In the genomic region with DNA sequence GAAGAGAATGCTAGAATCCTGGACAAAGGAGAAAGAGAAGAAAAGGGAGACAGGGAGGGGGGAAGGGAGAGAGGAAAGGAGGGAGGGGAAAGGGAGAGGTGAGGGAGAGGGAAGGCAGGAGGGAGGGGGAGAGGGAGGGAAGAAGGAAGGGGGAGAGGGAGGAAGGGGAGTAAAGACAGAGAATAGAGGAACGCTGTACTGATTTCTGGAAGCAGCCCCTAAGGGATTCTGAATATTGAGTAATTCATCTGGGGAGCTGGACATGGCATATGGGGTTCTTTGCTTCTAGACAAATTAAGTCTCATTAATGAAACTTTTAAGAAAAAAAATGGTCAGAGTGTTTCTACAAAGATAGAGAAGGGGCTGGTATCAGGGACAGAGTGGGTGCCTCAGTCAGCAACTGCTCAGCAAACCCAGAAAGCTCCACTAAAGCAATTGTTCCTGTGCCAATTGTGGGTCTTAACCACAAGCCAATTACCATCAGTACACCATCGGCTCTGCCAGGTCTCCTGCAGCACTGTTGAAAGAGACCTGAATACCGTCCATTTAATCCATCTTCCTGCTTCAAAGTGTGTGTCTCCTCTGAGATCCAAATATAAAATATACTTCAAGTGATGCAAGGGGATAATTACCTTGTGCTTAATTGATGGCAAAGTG, we compare ENCODE assay signal across 25 mouse cellular contexts. TPM values are rescaled to one million over a fixed set of nuclear protein-coding genes. Genes with fewer than 3 reads are reported as not detected.
DNase-seq lines count a peak whose midpoint lies in the region; ATAC-seq and TF ChIP-seq lines count a peak whose summit lies in the region.
"Had no signal": no experiment of that assay in that cellular context is flagged by ENCODE, and none has a peak within 500 bp of the region (broad histone marks: within the 10 kb centered on the region; RNA-seq: fewer than 3 reads in every experiment).

No protein-coding gene starts in this region.

- WGBS in forebrain, embryonic 13.5 days: 25% methylated on average over 3 of the region's 3 CpGs
- 72% methylated on average over 3 of the region's 3 CpGs for WGBS in forebrain, embryonic 10.5 days
- WGBS in embryonic facial prominence, embryonic 10.5 days: 72% methylated on average over 3 of the region's 3 CpGs

- H3K9me3 ChIP-seq in forebrain, embryonic 13.5 days (replicated peaks): no peaks in the 10 kb centered on the region
- no peaks in the 10 kb centered on the region for H3K9me3 ChIP-seq in forebrain, embryonic 10.5 days
- H3K9me3 ChIP-seq in embryonic facial prominence, embryonic 10.5 days: no peaks in the 10 kb centered on the region
- H3K9me3 ChIP-seq: embryonic facial prominence, embryonic 13.5 days; G1E; heart, embryonic 10.5 days; hindbrain, embryonic 10.5 days; limb, embryonic 12.5 days; liver, embryonic 12.5 days; midbrain, embryonic 12.5 days had no signal

- TF ChIP-seq CTCF in left cerebral cortex, adult 2 months (IDR thresholded peaks at IDR 0.05): no peak

- H3K9ac ChIP-seq in forebrain, embryonic 13.5 days: no peak overlapping the region
- H3K9ac ChIP-seq: embryonic facial prominence, embryonic 13.5 days; limb, embryonic 12.5 days; liver, embryonic 12.5 days; midbrain, embryonic 12.5 days had no signal

- H3K4me1 ChIP-seq in forebrain, embryonic 13.5 days: no peaks in the 10 kb centered on the region
- H3K4me1 ChIP-seq in forebrain, embryonic 10.5 days: no peaks in the 10 kb centered on the region
- H3K4me1 ChIP-seq in embryonic facial prominence, embryonic 10.5 days: no peaks in the 10 kb centered on the region
- H3K4me1 ChIP-seq: embryonic facial prominence, embryonic 13.5 days; heart, embryonic 10.5 days; hindbrain, embryonic 10.5 days; limb, embryonic 12.5 days; liver, embryonic 12.5 days; midbrain, embryonic 12.5 days had no signal

- peak; percentile 51 for ATAC-seq in forebrain, embryonic 13.5 days
- ATAC-seq in common myeloid progenitor, adult 5-6 weeks (replicated peaks; ENCODE audit: low read depth, poor library complexity, severe bottlenecking): peak; percentile 52; the same call in 1 of the 2 replicates
- ATAC-seq in hematopoietic stem cell, adult 5-6 weeks (replicated peaks in 1 of 2; ENCODE audit: insufficient read depth in 1 of 2, low FRiP score in 2 of 2, low TSS enrichment in 1 of 2, low read depth in 1 of 2, poor library complexity in 2 of 2, severe bottlenecking in 2 of 2): peak; percentile 39 to 80; a peak in 3 of 4 replicates
- ATAC-seq: activated CD4-positive, CD25-positive, alpha-beta regulatory T cell, adult 4 months; inflammation-experienced regulatory T-cells, adult 6 months; liver, embryonic 12.5 days had no signal

- no peak overlapping the region for H3K4me2 ChIP-seq in forebrain, embryonic 13.5 days
- H3K4me2 ChIP-seq: embryonic facial prominence, embryonic 13.5 days; limb, embryonic 12.5 days; liver, embryonic 12.5 days; midbrain, embryonic 12.5 days had no signal

- no peaks in the 10 kb centered on the region for H3K27me3 ChIP-seq in forebrain, embryonic 13.5 days
- H3K27me3 ChIP-seq in forebrain, embryonic 10.5 days (ENCODE audit: poor library complexity, severe bottlenecking): peaks cover 52% of the 10 kb centered on the region
- peaks cover 51% of the 10 kb centered on the region for H3K27me3 ChIP-seq in embryonic facial prominence, embryonic 10.5 days (replicated peaks; ENCODE audit: low read depth, poor library complexity, severe bottlenecking)
- H3K27me3 ChIP-seq: CH12.LX; liver, embryonic 12.5 days had no signal

- intact Hi-C loops in left cerebral cortex, adult 2 months (cut with DNase I): no loop called here

- no peaks in the 10 kb centered on the region for H3K36me3 ChIP-seq in forebrain, embryonic 13.5 days (ENCODE audit: poor library complexity, severe bottlenecking)
- no peaks in the 10 kb centered on the region for H3K36me3 ChIP-seq in forebrain, embryonic 10.5 days (replicated peaks)
- no peaks in the 10 kb centered on the region for H3K36me3 ChIP-seq in embryonic facial prominence, embryonic 10.5 days (replicated peaks)
- H3K36me3 ChIP-seq: embryonic facial prominence, embryonic 13.5 days; G1E; heart, embryonic 10.5 days; hindbrain, embryonic 10.5 days; limb, embryonic 12.5 days; liver, embryonic 12.5 days; midbrain, embryonic 12.5 days had no signal

- H3K4me3 ChIP-seq in forebrain, embryonic 13.5 days: no peak overlapping the region
- H3K4me3 ChIP-seq in forebrain, embryonic 10.5 days: no peak overlapping the region
- no peak overlapping the region for H3K4me3 ChIP-seq in embryonic facial prominence, embryonic 10.5 days
- H3K4me3 ChIP-seq in left cerebral cortex, adult 2 months: no peak overlapping the region
- H3K4me3 ChIP-seq: embryonic facial prominence, embryonic 13.5 days; erythroblast, embryonic 14.5 days; gastrocnemius, adult 2 months; heart, embryonic 10.5 days; hindbrain, embryonic 10.5 days; limb, embryonic 12.5 days; liver, embryonic 12.5 days; midbrain, embryonic 12.5 days had no signal

- H3K27ac ChIP-seq in forebrain, embryonic 13.5 days: no peak overlapping the region
- H3K27ac ChIP-seq in forebrain, embryonic 10.5 days: no peak overlapping the region
- no peak overlapping the region for H3K27ac ChIP-seq in embryonic facial prominence, embryonic 10.5 days (replicated peaks)
- H3K27ac ChIP-seq in left cerebral cortex, adult 2 months: no peak overlapping the region
- H3K27ac ChIP-seq: embryonic facial prominence, embryonic 13.5 days; gastrocnemius, adult 2 months; heart, embryonic 10.5 days; hindbrain, embryonic 10.5 days; limb, embryonic 12.5 days; liver, embryonic 12.5 days; midbrain, embryonic 12.5 days had no signal

- no peak for DNase-seq in forebrain, embryonic 10.5 days (ENCODE audit: extremely low spot score, low spot score)
- peak; percentile 5 for DNase-seq in 416B (ENCODE audit: low read depth)
- DNase-seq in embryonic facial prominence, embryonic 10.5 days (ENCODE audit: low spot score): no peak
- no peak for DNase-seq in left cerebral cortex, adult 2 months (ENCODE audit: extremely low spot score in 1 of 2, low spot score in 2 of 2)
- DNase-seq: adrenal gland, postnatal 10 days; B cell, adult 2 months; cerebellum, adult 9-11 months; gastrocnemius, adult 2 months; kidney, adult 18-20 months; lung, adult 18-20 months; lung, postnatal 10 days had no signal

RNA-seq across cellular contexts. Expression of gene Zrsr2, which starts 29.4 kb away (rescaled TPM):
- polyA plus RNA-seq in forebrain, embryonic 13.5 days (2015; fragmentation: Nextera tagmentation; extraction: Ambion mirVana): 61.0 and 62.2 TPM in 2 replicates
- 67.8 and 74.2 TPM in 2 replicates for polyA plus RNA-seq in forebrain, embryonic 10.5 days (2016; fragmentation: Nextera tagmentation; extraction: Ambion mirVana)
- total RNA-seq in common myeloid progenitor, adult 5-6 weeks (2017): 46.9 and 64.7 TPM in 2 replicates
- 58.7 and 87.7 TPM in 2 replicates for total RNA-seq in hematopoietic stem cell, adult 5-6 weeks (2017)
- polyA plus RNA-seq in embryonic facial prominence, embryonic 10.5 days (2016; fragmentation: Nextera tagmentation; extraction: Ambion mirVana): 67.8 and 82.6 TPM in 2 replicates
- 10 to 100 TPM; 43.9 to 51.7 TPM for total RNA-seq in left cerebral cortex, adult 2 months (2021)

RNA-seq across cellular contexts. Expression of gene Car5b, which starts 40.0 kb away (rescaled TPM):
- polyA plus RNA-seq in forebrain, embryonic 13.5 days (2015; fragmentation: Nextera tagmentation; extraction: Ambion mirVana): 0.26 and 0.35 TPM in 2 replicates
- polyA plus RNA-seq in forebrain, embryonic 10.5 days (2016; fragmentation: Nextera tagmentation; extraction: Ambion mirVana): 0.15 and 0.30 TPM in 2 replicates
- total RNA-seq in common myeloid progenitor, adult 5-6 weeks (2017): 0.69 TPM in 1 of 2 replicates, not detected in the other
- 1.5 and 2.1 TPM in 2 replicates for total RNA-seq in hematopoietic stem cell, adult 5-6 weeks (2017)
- polyA plus RNA-seq in embryonic facial prominence, embryonic 10.5 days (2016; fragmentation: Nextera tagmentation; extraction: Ambion mirVana): 0.34 TPM in 2 replicates
- 1 to 10 TPM; 2.2 to 3.0 TPM for total RNA-seq in left cerebral cortex, adult 2 months (2021)
- polyA plus RNA-seq: erythroblast, embryonic 14.5 days; G1E had no signal
